Mouse (Mus musculus) cortical plate, adult 2 months (tissue): ENCODE measurements around the gene Thg1l. TPM values are rescaled to one million over a fixed set of nuclear protein-coding genes. Genes with fewer than 3 reads are reported as not detected.

Source experiments
- H3K27ac ChIP-seq: fragments of 200-500 bp; 2 replicates; pipeline ENCODE4 v1.5.1; 2012; ENCODE audit warnings: low read length, control low read depth, inconsistent platforms; ENCODE audit not compliant: insufficient read depth
- H3K4me1 ChIP-seq: fragments of 200-500 bp; 2 replicates; pipeline ENCODE4 v1.6.1; 2011; ENCODE audit warnings: low read length; ENCODE audit not compliant: control insufficient read depth, insufficient read depth
- H3K4me3 ChIP-seq: fragments of 200-500 bp; 2 replicates; pipeline ENCODE4 v1.5.1; 2011; ENCODE audit warnings: mild to moderate bottlenecking, low read length, control low read depth; ENCODE audit not compliant: insufficient read depth
- CTCF ChIP-seq: fragments of 200-500 bp; IDR thresholded peaks from 2 replicates; pipeline ENCODE4 v1.5.1; 2011; ENCODE audit warnings: mild to moderate bottlenecking, control low read depth, low read length; ENCODE audit not compliant: insufficient read depth; ENCODE audit errors: extremely low read depth
- POLR2A ChIP-seq: fragments of 200-500 bp; IDR thresholded peaks from 2 replicates; pipeline ENCODE4 v1.6.1; 2011; ENCODE audit warnings: mild to moderate bottlenecking, low read length, control low read depth; ENCODE audit not compliant: insufficient read depth; ENCODE audit errors: extremely low read depth
- polyA plus RNA-seq: library from polyadenylated mRNA; depleted of rRNA; stranded (reverse); fragments of >200 nt; gene quantifications from 2 replicates; pipeline ENCODE4 v1.2.3, GENCODE M21; 2012; rRNA removed

The Thg1l gene
- 8.2 and 8.4 TPM in 2 replicates for polyA plus RNA-seq

DNA sequence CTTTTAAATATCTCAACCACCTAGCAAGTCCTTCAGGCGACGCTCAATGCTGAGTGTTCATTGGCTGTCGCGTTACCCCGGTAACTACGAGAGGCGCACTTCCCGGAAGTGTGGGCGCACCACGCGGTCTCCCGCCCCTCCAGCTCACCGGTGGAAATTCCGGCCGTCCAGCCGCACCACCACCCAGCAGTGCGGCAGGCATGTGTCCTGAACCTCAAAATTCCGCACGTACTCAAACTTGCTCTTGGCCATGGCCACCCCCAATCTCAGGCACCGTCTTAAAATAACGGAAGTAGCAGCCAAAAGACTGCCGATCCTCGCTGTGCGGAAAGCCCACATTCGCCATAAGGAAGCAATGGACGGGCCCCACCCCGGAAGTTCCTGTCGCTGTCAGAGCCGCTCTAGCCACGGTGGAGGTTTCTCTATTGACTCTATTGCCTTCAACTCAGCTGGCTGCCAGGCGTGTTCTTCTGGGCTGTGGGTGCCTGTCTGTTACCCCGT, at the start of gene Thg1l:
Gene Thg1l (minus strand): TSS at position 368 of the 501 bp plus-strand sequence.
- H3K4me1 ChIP-seq = no peaks in the 10 kb centered on the region
- peak within 1 kb of the TSS; percentile 69 for H3K4me3 ChIP-seq
- TF ChIP-seq POLR2A (peak; percentile 45; the same call in 1 of the 2 replicates), CTCF (no peak)
- H3K27ac ChIP-seq = peak within 1 kb of the TSS; percentile 67

GRCm38 (mm10) chr11:45992087-45992486, 36.8 kb upstream of the Thg1l start:
- Histone ChIP-seq H3K27ac (no peak overlapping the region), H3K4me1 (no peaks in the 10 kb centered on the region), H3K4me3 (no peak overlapping the region)
- TF ChIP-seq CTCF = no peak
- TF ChIP-seq POLR2A = no peak

- Histone ChIP-seq H3K27ac (no peak overlapping the region), H3K4me1 (no peaks in the 10 kb centered on the region), H3K4me3 (no peak overlapping the region)
- TF ChIP-seq POLR2A = no peak
These were observed 36.3 kb upstream of the Thg1l start for GRCm38 (mm10) chr11:45991604-45992003.

DNA sequence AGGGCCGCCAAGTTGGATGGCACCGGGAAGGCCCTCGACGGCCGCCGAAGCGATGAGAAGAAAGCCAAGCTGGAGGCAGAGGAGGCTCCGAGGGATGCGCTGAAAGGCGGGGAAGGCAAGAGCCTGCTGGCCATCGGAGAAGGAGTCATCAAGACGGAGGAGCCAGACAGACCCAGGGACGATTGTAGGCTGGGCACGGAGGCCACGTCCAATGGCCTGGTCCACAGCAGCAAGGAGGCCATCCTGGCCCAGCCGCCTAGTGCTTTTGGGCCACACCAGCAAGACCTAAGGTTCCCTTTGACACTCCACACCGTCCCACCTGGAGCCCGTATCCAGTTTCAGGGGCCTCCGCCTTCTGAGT, 25.6 kb upstream of the Thg1l start:
- no peak overlapping the region for H3K27ac ChIP-seq

DNA sequence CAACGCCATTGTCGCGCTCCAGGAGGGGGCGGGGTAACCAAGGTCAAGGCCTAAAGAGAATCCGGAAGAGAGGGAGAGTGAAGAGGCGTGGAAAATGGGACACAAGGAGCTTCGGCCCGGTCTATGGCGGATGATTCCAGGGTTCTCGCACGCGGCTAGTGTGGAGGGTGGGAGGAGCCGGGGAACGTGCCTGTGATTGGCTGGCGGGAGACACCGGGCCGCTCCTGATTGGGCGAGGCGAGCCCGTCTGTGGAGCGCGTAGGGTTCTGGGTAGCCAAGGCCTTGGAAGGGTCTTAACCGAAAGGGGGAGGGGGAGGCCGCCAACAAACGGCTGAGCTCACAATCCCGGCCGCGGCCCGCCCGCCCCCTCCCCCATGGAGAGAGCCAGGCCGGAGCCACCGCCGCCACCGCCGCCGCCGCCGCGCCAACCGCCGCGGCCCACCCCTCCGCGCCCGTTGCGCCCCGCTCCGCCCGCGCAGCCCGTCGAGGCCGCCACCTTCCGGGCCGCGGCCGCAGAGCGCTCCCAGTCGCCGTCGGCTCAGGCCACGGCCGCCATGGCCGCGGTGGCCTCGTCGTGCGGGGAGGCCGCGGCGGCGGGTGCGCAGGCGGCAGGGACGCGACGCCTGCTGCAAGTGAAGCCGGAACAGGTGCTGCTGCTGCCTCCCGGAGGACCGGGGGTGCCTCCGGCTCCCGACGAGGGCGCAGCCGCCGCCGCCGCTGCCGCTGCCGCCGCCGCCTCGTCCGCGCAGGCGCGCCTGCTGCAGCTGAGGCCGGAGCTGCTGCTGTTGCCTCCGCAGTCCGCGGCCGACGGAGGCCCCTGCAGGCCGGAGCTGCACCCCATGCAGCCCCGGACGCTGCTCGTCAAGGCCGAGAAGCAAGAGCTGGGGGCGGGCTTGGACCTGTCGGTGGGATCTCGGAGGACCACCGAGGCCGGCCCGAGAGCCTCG, 24.9 kb upstream of the Thg1l start, which contains the start of gene Sox30:
Gene Sox30 (plus strand): TSS at position 365 of the 947 bp plus-strand sequence.
- Histone ChIP-seq H3K27ac (no peak within 1 kb of the TSS), H3K4me1 (no peaks in the 10 kb centered on the region), H3K4me3 (peak within 1 kb of the TSS; percentile 38)
- TF ChIP-seq CTCF (no peak), POLR2A (no peak)

More for the DNA sequence above, 25.6 kb upstream of the Thg1l start:
- no peaks in the 10 kb centered on the region for H3K4me1 ChIP-seq
- TF ChIP-seq POLR2A (no peak), CTCF (no peak)
- peak overlapping the region; percentile 38 for H3K4me3 ChIP-seq

DNA sequence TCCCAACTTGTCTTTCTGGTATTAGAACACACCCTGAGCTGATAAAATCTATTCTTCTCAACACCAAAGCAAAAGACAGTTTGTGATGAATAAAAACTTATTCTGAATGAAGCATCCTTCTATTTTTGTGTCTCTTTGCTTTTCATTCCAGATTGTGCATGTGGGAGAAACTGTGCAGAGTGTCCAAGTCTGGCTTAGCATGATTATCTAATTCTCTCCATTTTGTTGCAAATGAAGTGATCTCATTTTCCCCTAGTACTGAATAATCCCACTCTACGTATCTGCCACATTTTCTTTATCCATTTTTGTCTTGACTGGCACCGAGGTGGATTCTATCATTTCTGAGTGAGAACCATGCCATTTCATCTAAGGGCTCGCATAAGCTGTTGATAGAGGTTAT, 20.8 kb upstream of the Thg1l start:
- H3K4me3 ChIP-seq = no peak overlapping the region
- H3K27ac ChIP-seq = no peak overlapping the region
- TF ChIP-seq POLR2A (no peak), CTCF (no peak)
- no peaks in the 10 kb centered on the region for H3K4me1 ChIP-seq

- no peak for TF ChIP-seq POLR2A
- TF ChIP-seq CTCF = no peak
- Histone ChIP-seq H3K4me1 (no peaks in the 10 kb centered on the region), H3K4me3 (no peak overlapping the region), H3K27ac (no peak overlapping the region)
These were observed 19.2 kb upstream of the Thg1l start for GRCm38 (mm10) chr11:45974466-45974865.

- H3K27ac ChIP-seq = no peak overlapping the region
These were observed 18.3 kb upstream of the Thg1l start for GRCm38 (mm10) chr11:45973635-45974034.

GRCm38 (mm10) chr11:45968466-45968865, 13.2 kb upstream of the Thg1l start:
- H3K27ac ChIP-seq = no peak overlapping the region
- TF ChIP-seq CTCF = no peak
- no peak for TF ChIP-seq POLR2A
- H3K4me3 ChIP-seq = no peak overlapping the region
- no peaks in the 10 kb centered on the region for H3K4me1 ChIP-seq

More at GRCm38 (mm10) chr11:45973635-45974034, 18.3 kb upstream of the Thg1l start:
- no peak for TF ChIP-seq POLR2A
- no peak for TF ChIP-seq CTCF
- H3K4me1 ChIP-seq = no peaks in the 10 kb centered on the region
- no peak overlapping the region for H3K4me3 ChIP-seq

GRCm38 (mm10) chr11:45966896-45967295, 11.6 kb upstream of the Thg1l start:
- H3K4me1 ChIP-seq = no peaks in the 10 kb centered on the region
- H3K4me3 ChIP-seq = no peak overlapping the region
- H3K27ac ChIP-seq = no peak overlapping the region
- TF ChIP-seq POLR2A = no peak
- no peak for TF ChIP-seq CTCF
